ENCODE assay signal across 28 mouse cellular contexts in the genomic region with DNA sequence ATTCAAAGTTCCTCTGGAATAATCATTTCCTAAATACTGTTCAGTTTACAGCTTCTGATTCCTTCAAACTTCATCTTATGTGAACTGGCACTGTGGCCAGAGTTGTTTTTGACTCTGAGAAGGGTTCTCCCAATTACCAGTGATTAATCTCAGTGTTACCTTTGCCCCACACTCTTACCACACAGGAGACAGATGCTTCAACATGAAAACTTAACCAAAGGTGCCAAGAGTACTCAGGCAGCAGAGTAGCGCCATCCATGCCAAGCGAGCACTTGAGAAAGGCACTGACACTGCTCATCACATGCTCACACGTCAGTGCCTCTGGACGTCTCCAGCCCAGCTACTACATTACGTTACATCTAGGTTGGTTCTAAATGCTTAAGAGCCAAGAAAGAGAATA. TPM values are rescaled to one million over a fixed set of nuclear protein-coding genes. Genes with fewer than 3 reads are reported as not detected.
DNase-seq lines count a peak whose midpoint lies in the region; TF ChIP-seq lines count a peak whose summit lies in the region.
"Had no signal": no experiment of that assay in that cellular context is flagged by ENCODE, and none has a peak within 500 bp of the region (broad histone marks: within the 10 kb centered on the region; RNA-seq: fewer than 3 reads in every experiment).

No protein-coding gene starts in this region.

- TF ChIP-seq EP300 in heart, adult 2 months (IDR thresholded peaks at IDR 0.05; ENCODE audit: insufficient read depth, low read depth, low read length), result 0 out of 2 replicates have a peak, but pooled peaks have one; percentile 9

- no peak overlapping the region for H3K4me3 ChIP-seq in heart, adult 2 months
- H3K4me3 ChIP-seq: embryonic facial prominence, embryonic 13.5 days; forebrain, embryonic 12.5 days; heart, embryonic 15.5 days; hindbrain, embryonic 10.5 days; hindbrain, embryonic 15.5 days; limb, embryonic 10.5 days; limb, embryonic 15.5 days; liver, embryonic 13.5 days; midbrain, embryonic 13.5 days; neural tube, embryonic 13.5 days had no signal

- no peak overlapping the region for H3K27ac ChIP-seq in heart, adult 2 months
- H3K27ac ChIP-seq: embryonic facial prominence, embryonic 13.5 days; forebrain, embryonic 12.5 days; heart, embryonic 15.5 days; hindbrain, embryonic 10.5 days; hindbrain, embryonic 15.5 days; kidney, postnatal 0 days; limb, embryonic 10.5 days; limb, embryonic 15.5 days; liver, embryonic 13.5 days; midbrain, embryonic 13.5 days; neural tube, embryonic 13.5 days had no signal

- WGBS in heart, adult 2 months, result 64% methylated on average over 5 of the region's 5 CpGs

- no peaks in the 10 kb centered on the region for H3K27me3 ChIP-seq in heart, adult 2 months (ENCODE audit: control insufficient read depth, insufficient read depth, low read length)
- H3K27me3 ChIP-seq: embryonic facial prominence, embryonic 13.5 days; forebrain, embryonic 12.5 days; heart, embryonic 15.5 days; hindbrain, embryonic 15.5 days; limb, embryonic 15.5 days; liver, embryonic 13.5 days; midbrain, embryonic 13.5 days; neural tube, embryonic 13.5 days had no signal

- H3K9ac ChIP-seq in heart, adult 2 months (ENCODE audit: low read depth, low read length), result no peak overlapping the region
- H3K9ac ChIP-seq: embryonic facial prominence, embryonic 13.5 days; forebrain, embryonic 12.5 days; heart, embryonic 15.5 days; hindbrain, embryonic 15.5 days; limb, embryonic 15.5 days; liver, embryonic 13.5 days; midbrain, embryonic 13.5 days; neural tube, embryonic 13.5 days had no signal

- intact Hi-C loops in heart, adult 2 months (cut with DNase I), result no loop called here

- no peaks in the 10 kb centered on the region for H3K4me1 ChIP-seq in heart, adult 2 months (ENCODE audit: control insufficient read depth, insufficient read depth, low read length)

- TF ChIP-seq CTCF in heart, adult 2 months (IDR thresholded peaks at IDR 0.05), result no peak

- H3K36me3 ChIP-seq in heart, adult 2 months (ENCODE audit: control insufficient read depth, insufficient read depth, low read length), result no peaks in the 10 kb centered on the region
- H3K36me3 ChIP-seq: forebrain, embryonic 12.5 days; heart, embryonic 15.5 days; hindbrain, embryonic 15.5 days; limb, embryonic 15.5 days; liver, embryonic 13.5 days; midbrain, embryonic 13.5 days; neural tube, embryonic 13.5 days had no signal

- DNase-seq in heart, adult 2 months, result peak in 1 of 2 experiments; percentile 6
- no peak for DNase-seq in heart, adult 9 months (ENCODE audit: low spot score in 2 of 2)
- DNase-seq in kidney, adult 9 months, result peak; percentile 11
- DNase-seq in kidney, postnatal 36 days, result no peak
- peak; percentile 77 for DNase-seq in adipocyte (ENCODE audit: low spot score)
- DNase-seq in fat pad, adult 2 months (ENCODE audit: extremely low read depth, low read depth, low spot score), result peak; percentile 74
- DNase-seq in c-Kit-positive CD71-positive TER-119-positive erythroid progenitor cells, embryonic 14.5 days (ENCODE audit: low spot score), result no peak
- DNase-seq: adrenal gland, adult 8-10 months; B cell, adult 2 months; cerebellum, adult 11 months; cerebellum, adult 9-11 months; embryo, embryonic 11 days; kidney, adult 18-20 months; layer of hippocampus, adult 9-11 months; liver, embryonic 13.5 days; lung, adult 2 months; thymus, postnatal 4 days had no signal

- no peak for TF ChIP-seq POLR2A in heart, adult 2 months (IDR thresholded peaks at IDR 0.05; ENCODE audit: insufficient read depth, low read depth, low read length)

- H3K79me2 ChIP-seq in heart, adult 2 months (replicated peaks; ENCODE audit: control insufficient read depth, insufficient read depth, low read length), result no peaks in the 10 kb centered on the region

RNA-seq across cellular contexts. Expression of a gene that starts 43.5 kb away (rescaled TPM):
- not detected for total RNA-seq in heart, adult 2 months (2021)
- not detected in 2 replicates for polyA plus RNA-seq in heart, adult 2 months (2012; rRNA removed)
- total RNA-seq: heart, adult 18-20 months had no signal

Comparison
In these comparisons a context has a peak if more than half of its experiments do, and no peak if none do; other contexts are left out.
1. DNase-seq: peak in kidney, adult 9 months (single experiment), adipocyte (single experiment) and fat pad, adult 2 months (single experiment); none in heart, adult 9 months (0 of 2), kidney, postnatal 36 days (0 of 2) and c-Kit-positive CD71-positive TER-119-positive erythroid progenitor cells, embryonic 14.5 days (single experiment).